Mouse (Mus musculus) embryo, embryonic 11.5 days (tissue): ENCODE results near the gene Amhr2.

Experiments used
- DNase-seq: peaks from one replicate; pipeline ENCODE4 v3.0.0-alpha.2; 2012; ENCODE audit warnings: low read depth, low spot score

Gene Amhr2

GRCm38 (mm10) chr15:102423602-102424240, 21.4 kb upstream of the Amhr2 start:
- DNase-seq = no peak

DNA sequence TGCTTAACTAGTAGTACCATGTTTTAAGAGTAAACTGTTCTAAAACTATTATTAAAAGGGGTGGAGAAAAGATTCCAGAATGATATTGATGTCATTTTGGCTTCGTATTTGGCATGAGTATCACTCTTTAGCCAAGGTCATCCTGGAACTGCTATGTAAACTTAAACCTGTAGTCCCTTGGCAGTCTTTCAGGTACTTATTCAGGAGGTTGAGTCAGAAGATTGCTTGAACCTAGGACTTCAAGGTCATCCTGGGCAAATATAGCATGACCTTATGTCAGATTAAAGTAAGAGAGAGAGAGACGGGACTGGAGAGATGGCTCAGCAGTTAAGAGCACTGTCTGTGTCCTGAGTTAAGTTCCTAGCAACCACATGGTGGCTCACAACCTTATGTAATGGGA, 20.5 kb upstream of the Amhr2 start:
- no peak for DNase-seq

DNA sequence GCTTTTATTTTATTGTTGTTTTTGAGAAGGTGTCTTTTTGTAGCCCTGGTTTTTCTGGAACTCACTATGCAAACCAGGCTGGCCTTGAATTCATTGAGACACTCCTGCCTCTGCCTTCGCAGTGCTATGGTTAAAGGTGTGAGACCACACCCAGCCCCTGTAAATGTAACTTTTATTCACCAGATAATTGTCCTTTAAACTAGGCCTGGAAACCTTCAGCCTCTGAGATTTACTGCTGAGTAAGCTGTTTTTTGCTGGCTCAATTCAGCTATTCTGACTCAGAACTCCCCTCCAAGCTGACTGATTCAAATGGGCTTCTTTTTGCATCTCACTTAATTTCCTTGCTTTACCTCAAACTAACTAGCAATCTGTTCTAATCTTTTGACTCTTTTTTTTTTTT, 18.2 kb upstream of the Amhr2 start:
- no peak for DNase-seq

DNA sequence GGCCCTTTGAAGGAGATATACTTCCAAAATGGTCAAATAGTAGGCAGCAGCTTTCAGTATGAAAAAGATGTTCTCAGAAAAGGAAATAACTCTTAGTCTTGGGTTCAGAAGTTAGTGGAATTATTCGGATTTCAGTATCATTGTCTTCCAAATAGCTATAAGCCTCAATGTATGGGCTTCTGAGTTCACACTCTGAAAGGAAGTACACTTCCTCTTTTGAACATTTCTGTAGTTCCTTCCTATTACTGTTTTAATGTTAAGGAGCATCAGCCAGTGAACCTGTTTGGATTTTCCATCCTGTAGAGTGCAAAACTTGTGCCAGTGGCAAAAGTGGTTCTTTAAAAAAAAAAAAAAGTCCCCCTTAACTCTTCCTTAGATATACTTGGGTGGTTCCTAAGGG, 13.1 kb upstream of the Amhr2 start:
- DNase-seq = no peak

- no peak for DNase-seq
These were observed 12.0 kb upstream of the Amhr2 start for GRCm38 (mm10) chr15:102433173-102433572.

- peak; percentile 62 for DNase-seq
These were observed 2.7 kb upstream of the Amhr2 start for GRCm38 (mm10) chr15:102442490-102442889.

DNA sequence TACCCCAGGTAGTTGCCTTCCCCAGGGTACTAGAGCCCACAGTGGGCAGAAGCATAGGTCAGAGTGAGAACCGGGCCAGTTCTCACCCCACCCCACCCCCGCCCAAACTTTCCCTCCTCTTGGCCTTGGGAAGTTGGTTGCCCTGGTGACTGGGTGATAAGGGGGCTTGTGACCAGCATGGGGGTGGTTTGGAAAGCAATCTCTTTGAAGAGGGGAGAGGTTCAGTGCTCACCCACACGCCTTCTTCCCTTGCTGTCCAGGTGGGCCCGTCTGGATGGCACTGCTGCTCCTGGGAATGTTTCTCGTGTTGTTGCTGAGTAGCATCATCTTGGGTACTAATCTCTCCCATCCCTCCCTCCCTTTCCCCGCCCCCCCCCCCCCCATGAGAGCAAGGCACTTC, 1.3 kb downstream of the Amhr2 start:
- no peak for DNase-seq

DNA sequence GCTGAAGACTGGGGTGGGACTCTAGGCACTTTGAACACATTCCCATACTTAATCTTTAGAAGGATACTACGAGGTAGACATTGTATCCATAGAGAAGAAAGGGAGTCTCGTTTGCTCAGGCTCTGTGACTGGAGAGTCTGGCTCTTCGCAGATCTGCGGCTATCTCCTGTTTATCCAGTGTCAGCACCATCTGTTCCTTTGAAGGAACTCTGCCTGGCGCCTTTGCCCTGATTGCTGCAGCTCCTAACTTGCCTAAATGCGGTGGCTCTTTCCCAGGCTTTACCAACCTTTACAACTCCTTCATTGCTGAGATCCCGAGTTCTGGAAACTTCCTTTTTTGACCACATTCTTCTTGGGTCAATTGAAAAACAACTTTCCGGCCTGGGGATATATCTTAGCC, 4.2 kb downstream of the Amhr2 start:
- no peak for DNase-seq

DNA sequence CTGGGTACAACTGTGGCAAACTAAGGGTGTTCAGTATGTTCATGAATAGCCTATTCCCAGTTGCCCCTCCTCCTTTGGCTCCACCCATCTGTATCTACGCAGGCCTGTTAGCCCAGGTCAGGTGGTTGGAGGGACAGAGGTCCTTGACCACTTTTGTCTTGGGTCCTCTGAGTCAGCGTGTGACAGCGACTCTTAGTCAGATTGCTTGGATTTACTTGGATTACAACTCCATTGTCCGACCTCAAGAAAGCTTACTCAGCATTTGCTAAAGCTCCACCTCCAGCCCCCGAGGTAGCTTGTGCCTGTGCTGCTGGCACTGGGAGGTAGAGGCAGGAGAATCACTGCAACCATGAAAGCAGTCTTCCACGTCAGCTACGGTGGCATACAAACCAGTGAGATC, 5.8 kb downstream of the Amhr2 start:
- DNase-seq = no peak

DNA sequence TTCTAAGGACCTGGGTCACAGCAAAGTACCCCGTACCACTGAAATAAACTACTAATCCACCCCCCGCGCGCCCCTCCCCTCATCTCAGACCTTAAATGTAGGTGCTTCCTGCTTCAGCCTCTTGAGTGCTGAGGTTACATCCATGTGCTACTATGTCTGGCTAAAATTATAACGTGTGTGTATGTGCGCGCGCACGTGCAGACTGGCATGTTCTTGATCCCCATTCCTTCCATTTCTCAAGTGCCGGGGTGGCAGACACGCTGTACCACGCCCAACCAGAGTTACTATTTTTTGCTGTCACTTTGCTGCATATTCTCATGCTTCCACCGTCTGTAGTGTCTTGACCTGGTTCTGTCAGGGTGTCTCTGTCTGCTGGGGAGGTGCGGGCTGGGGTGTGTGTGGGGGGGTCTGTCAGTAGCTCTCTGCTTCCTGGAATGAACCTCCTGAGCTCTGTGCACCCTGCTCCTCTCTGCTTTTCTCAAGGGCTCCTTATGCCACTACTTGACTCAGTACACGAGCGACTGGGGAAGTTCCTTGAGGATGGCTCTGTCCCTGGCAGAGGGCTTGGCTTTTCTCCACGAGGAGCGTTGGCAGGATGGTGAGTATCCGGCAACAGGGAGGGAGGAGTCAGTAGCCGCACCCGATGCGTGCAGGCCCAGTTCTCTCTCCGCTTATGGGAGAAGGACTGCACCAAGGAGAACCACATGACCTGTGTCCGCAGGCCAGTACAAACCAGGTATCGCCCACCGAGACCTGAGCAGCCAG, 6.7 kb downstream of the Amhr2 start:
- no peak for DNase-seq

GRCm38 (mm10) chr15:102455993-102456392, 10.8 kb downstream of the Amhr2 start:
- DNase-seq = no peak

GRCm38 (mm10) chr15:102458050-102458736, 13.0 kb downstream of the Amhr2 start:
- no peak for DNase-seq

DNA sequence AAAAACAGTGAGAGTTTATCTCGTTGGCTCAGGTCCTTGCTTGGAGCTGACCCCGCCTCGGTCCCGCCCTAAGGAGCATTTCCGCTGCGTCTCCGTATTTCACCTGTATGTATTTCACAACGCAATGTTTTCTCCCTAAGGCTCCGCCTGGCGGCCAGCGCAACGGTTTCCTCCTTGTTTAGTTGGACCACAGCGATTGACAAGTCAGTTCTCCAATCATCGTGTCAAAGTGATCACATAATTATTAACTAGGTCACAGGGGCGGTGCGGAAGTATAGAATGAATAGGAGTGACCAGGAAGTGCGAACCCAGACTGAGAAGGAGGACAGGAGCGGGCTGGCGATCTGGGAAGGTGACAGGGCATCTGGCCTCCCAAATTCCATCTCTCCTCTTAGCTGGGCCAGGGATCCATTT, 13.7 kb downstream of the Amhr2 start, which contains the start of gene Prr13:
TSS of gene Prr13 (plus strand) at position 125 of the 414 bp plus-strand sequence.
- DNase-seq = peak; percentile 81

GRCm38 (mm10) chr15:102459381-102459780, 14.2 kb downstream of the Amhr2 start:
- DNase-seq = no peak

- DNase-seq = no peak
These were observed 14.7 kb downstream of the Amhr2 start for GRCm38 (mm10) chr15:102459847-102460246.

- no peak for DNase-seq
These were observed 15.2 kb downstream of the Amhr2 start for GRCm38 (mm10) chr15:102460409-102460808.

DNA sequence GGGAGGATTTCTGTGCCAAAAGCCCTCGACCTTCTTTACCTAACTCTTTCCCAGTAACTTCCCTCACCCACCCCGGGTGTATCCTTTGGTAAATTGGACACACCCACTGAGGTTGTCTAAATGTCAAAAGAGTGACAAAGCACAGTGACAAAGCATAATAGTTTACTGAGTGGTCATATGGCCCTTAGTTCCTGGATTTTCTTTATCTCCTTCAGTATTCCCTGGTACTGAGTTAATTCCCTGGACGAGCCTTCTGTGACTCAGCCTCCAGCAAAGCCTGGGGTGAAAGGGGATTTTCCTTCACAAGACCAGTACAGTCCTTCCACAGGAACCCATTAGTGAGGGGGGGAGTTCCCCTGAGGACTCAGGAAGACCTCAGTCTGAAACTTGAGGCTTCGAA, 15.8 kb downstream of the Amhr2 start:
- DNase-seq = no peak

- DNase-seq = no peak
These were observed 16.4 kb downstream of the Amhr2 start for GRCm38 (mm10) chr15:102461430-102462075.

GRCm38 (mm10) chr15:102463666-102464065, 18.5 kb downstream of the Amhr2 start:
- DNase-seq = no peak

GRCm38 (mm10) chr15:102468675-102469370, 23.7 kb downstream of the Amhr2 start:
- DNase-seq = no peak

- DNase-seq = peak; percentile 94
These were observed 25.0 kb downstream of the Amhr2 start, which contains the start of gene Pcbp2 for GRCm38 (mm10) chr15:102470183-102470604. TSS of gene Pcbp2 (plus strand) at chr15:102470539.
